Mouse (Mus musculus) liver, adult 2 months (tissue): ENCODE results near the gene Ampd1. TPM values are rescaled to one million over a fixed set of nuclear protein-coding genes. Genes with fewer than 3 reads are reported as not detected.

ENCODE experiments used
- DNase-seq: peaks from one replicate; pipeline ENCODE4 v3.0.0-alpha.2; 2011; ENCODE audit warnings: low read depth, low spot score; ENCODE audit errors: extremely low read depth
- H3K27ac ChIP-seq: fragments of 200-500 bp; replicated peaks from 2 replicates; pipeline ENCODE4 v1.5.1; 2012; ENCODE audit warnings: low read depth, mild to moderate bottlenecking, control low read depth, inconsistent platforms, low read length; ENCODE audit not compliant: insufficient read depth
- H3K27me3 ChIP-seq: fragments of 200-500 bp; 2 replicates; pipeline ENCODE4 v1.6.1; 2012; ENCODE audit warnings: mild to moderate bottlenecking, moderate library complexity, low read length, inconsistent platforms; ENCODE audit not compliant: control insufficient read depth, insufficient read depth
- H3K36me3 ChIP-seq: fragments of 200-500 bp; 2 replicates; pipeline ENCODE4 v1.6.1; 2012; ENCODE audit warnings: low read length, inconsistent platforms; ENCODE audit not compliant: control insufficient read depth, insufficient read depth
- H3K4me1 ChIP-seq: fragments of 200-500 bp; 2 replicates; pipeline ENCODE4 v1.6.1; 2011; ENCODE audit warnings: low read length; ENCODE audit not compliant: control insufficient read depth, insufficient read depth
- H3K4me3 ChIP-seq: fragments of 200-500 bp; 2 replicates; pipeline ENCODE4 v1.5.1; 2011; ENCODE audit warnings: low read depth, mild to moderate bottlenecking, control low read depth, low read length, moderate library complexity; ENCODE audit not compliant: insufficient read depth
- H3K79me2 ChIP-seq: fragments of 200-500 bp; 2 replicates; pipeline ENCODE4 v1.6.1; 2012; ENCODE audit warnings: inconsistent platforms, mild to moderate bottlenecking, low read length, moderate library complexity; ENCODE audit not compliant: control insufficient read depth, insufficient read depth
- H3K9ac ChIP-seq: fragments of 200-500 bp; 2 replicates; pipeline ENCODE4 v1.6.1; 2012; ENCODE audit warnings: low read depth, mild to moderate bottlenecking, control low read depth, inconsistent platforms, low read length
- CTCF ChIP-seq: fragments of 200-500 bp; IDR thresholded peaks from 2 replicates; pipeline ENCODE4 v1.5.1; 2011; ENCODE audit warnings: low read depth, low read length, control low read depth
- POLR2A ChIP-seq: fragments of 200-500 bp; IDR thresholded peaks from 2 replicates; pipeline ENCODE4 v1.6.1; 2011; ENCODE audit warnings: low read length, control low read depth; ENCODE audit not compliant: insufficient read depth; ENCODE audit errors: extremely low read depth
- WGBS: fragments of 180-500 bp; shearing (Covaris S2); methylation state at CpG from one replicate; pipeline ENCODE4 v1.1.7; 2018; 5-methylcytosine and 5-hydroxymethylcytosine counted together
- polyA plus RNA-seq: library from polyadenylated mRNA; depleted of rRNA; stranded (reverse); fragments of >200 nt; gene quantifications from 2 replicates; pipeline ENCODE4 v1.2.3, GENCODE M21; 2012
- total RNA-seq: library from RNA; depleted of rRNA; stranded (reverse); fragments of >200 nt; gene quantifications from 2 replicates; pipeline ENCODE4 v1.2.3, GENCODE M21; 2014

Gene Ampd1
- total and polyA plus RNA-seq, 2 experiments = 0.46 TPM; not detected in 1

DNA sequence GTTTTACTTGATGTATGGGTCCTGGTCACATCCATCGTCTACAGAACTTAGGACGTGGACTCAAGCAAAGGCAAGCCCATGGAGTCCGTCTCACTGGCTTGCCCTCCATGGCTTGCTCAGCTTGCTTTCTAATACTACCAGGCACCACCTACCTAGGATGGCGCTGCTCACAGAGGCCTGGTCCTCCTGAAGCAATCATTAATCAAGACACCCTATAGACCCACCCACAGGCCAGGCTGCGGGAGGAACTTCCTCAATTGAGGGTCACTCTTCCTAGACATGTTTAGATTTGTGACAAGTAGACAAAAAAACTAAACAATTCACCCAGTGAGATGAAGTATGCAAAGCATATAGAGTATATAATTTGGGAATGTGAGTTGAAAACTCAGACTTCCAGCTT, 38.4 kb downstream of the Ampd1 start:
- no peaks in the 10 kb centered on the region for H3K79me2 ChIP-seq
- 80% methylated on average over 5 of the region's 5 CpGs for WGBS
- H3K36me3 ChIP-seq = no peaks in the 10 kb centered on the region
- TF ChIP-seq CTCF (no peak), POLR2A (no peak)
- no peaks in the 10 kb centered on the region for H3K4me1 ChIP-seq
- no peak for DNase-seq
- no peak overlapping the region for H3K9ac ChIP-seq
- H3K4me3 ChIP-seq = no peak overlapping the region
- no peak overlapping the region for H3K27ac ChIP-seq
- H3K27me3 ChIP-seq = no peaks in the 10 kb centered on the region

DNA sequence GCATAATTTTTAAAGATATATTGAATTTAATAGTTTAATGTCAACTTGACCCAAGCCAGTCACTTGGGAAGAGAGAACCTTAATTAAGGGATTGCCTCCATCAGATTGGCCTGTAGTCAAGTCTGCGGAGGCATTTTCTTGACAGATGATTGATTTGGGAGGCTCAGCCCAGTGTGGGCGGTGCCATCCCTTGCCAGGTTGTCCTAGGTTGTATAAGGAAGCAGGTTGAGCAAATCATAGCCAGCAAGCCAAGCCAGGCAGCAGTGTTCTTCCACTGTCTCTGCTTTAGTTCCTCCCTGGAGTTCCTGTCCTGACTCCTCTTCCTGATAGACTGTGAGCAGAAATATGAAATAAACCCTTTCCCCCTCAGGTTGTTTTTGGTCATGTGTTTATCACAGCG, 49.8 kb downstream of the Ampd1 start:
- Histone ChIP-seq H3K4me1 (no peaks in the 10 kb centered on the region), H3K9ac (no peak overlapping the region), H3K79me2 (no peaks in the 10 kb centered on the region), H3K4me3 (no peak overlapping the region), H3K27me3 (no peaks in the 10 kb centered on the region), H3K27ac (no peak overlapping the region), H3K36me3 (no peaks in the 10 kb centered on the region)
- 69% methylated on average over 3 of the region's 3 CpGs for WGBS
- DNase-seq = no peak
- TF ChIP-seq CTCF (no peak), POLR2A (no peak)

DNA sequence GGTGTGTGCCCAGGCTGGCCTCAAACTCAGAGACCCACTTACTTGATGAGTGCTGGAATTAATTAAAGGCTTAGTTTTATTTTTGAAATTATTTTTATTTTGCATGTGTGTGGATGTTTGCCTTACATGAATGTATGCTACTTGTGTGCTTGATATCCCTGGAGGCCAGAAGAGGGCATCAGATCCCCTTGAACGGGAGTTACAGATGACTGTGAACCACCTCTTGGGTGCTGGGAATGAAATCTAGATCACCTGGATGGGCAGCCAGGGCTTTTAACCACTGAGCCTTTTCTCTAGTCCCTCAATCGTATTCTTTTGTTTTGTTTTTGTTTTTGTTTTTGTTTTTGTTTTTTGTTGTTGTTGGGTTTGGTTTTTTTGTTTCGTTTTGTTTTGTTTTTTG, 52.3 kb downstream of the Ampd1 start:
- Histone ChIP-seq H3K9ac (no peak overlapping the region), H3K36me3 (no peaks in the 10 kb centered on the region), H3K27me3 (no peaks in the 10 kb centered on the region), H3K27ac (no peak overlapping the region), H3K4me3 (no peak overlapping the region), H3K79me2 (no peaks in the 10 kb centered on the region), H3K4me1 (no peaks in the 10 kb centered on the region; the same call in 1 of the 2 replicates)
- 97% methylated on average over 3 of the region's 3 CpGs for WGBS
- no peak for TF ChIP-seq CTCF
- no peak for TF ChIP-seq POLR2A
- DNase-seq = no peak

DNA sequence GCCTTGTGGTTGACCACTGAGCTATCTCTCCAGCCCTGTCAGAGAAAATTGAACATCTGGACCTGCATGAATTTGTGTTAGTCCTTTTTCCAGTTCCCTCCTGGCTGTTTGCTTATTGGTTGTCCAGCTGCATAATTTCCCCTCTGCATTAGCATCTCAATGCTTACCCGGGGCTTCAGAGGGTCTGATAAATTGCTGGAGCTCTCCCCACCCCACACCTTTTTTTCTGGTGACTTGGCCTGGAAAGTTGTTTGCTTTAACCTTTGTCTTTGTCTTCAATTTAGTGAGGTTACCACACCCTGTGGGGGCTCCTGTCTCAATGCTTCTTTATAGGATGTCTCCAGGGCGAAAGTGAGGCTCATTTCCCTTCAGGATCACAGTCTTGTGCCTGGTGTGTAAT, 53.4 kb downstream of the Ampd1 start:
- Histone ChIP-seq H3K27me3 (no peaks in the 10 kb centered on the region), H3K79me2 (no peaks in the 10 kb centered on the region), H3K9ac (no peak overlapping the region), H3K36me3 (no peaks in the 10 kb centered on the region), H3K4me3 (no peak overlapping the region), H3K27ac (no peak overlapping the region), H3K4me1 (no peaks in the 10 kb centered on the region; the same call in 1 of the 2 replicates)
- 69% methylated on average over 2 of the region's 2 CpGs for WGBS
- TF ChIP-seq CTCF (no peak), POLR2A (no peak)
- no peak for DNase-seq

DNA sequence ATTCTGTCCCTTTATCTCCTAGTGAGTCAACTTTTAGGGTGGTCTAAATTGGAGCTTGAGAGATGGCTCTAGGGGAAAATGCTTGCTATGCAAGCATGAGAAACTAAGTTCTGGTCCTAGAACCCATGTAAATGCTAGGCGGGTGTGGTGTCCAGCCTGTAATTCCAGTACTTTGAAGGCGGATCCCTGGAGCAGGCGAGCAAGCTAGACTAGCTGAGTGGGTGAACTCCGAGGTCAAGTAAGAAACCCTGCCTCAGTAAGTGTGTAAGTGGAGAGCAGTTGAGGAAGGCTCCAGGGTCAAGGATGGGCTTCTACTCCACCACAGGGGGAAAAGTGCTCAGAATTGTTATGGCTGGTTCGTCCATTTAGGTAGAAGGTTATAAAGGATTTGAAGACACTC, 53.9 kb downstream of the Ampd1 start:
- TF ChIP-seq CTCF (no peak), POLR2A (no peak)
- Histone ChIP-seq H3K4me1 (no peaks in the 10 kb centered on the region; the same call in 1 of the 2 replicates), H3K36me3 (no peaks in the 10 kb centered on the region), H3K27ac (no peak overlapping the region), H3K79me2 (no peaks in the 10 kb centered on the region), H3K4me3 (no peak overlapping the region), H3K9ac (no peak overlapping the region), H3K27me3 (no peaks in the 10 kb centered on the region)
- DNase-seq = no peak
- WGBS = 87% methylated on average over 5 of the region's 5 CpGs

DNA sequence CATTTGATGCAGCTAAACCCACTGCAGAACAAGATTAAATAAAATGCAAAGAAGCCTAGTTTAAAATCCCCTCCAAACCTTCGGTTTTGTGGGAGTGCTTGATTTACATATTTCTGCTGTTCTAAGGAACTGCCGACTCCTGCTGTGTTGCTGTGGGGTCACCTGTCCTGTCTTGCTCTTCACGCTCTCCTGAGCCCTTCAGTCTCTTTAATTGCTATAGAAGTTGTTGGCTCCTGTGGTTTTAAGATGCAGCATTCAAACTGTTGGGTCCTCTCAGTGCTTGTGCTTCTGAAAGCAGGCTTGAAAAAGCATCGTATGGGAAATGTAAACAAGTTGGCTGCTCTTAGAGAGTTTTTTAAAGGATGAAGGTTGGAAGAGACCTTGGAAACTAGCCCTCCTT, 54.4 kb downstream of the Ampd1 start:
- WGBS = 76% methylated on average over 4 of the region's 4 CpGs
- H3K9ac ChIP-seq = no peak overlapping the region

More for the DNA sequence above, 54.4 kb downstream of the Ampd1 start:
- no peak for DNase-seq
- no peak for TF ChIP-seq CTCF
- TF ChIP-seq POLR2A = no peak
- H3K4me3 ChIP-seq = no peak overlapping the region
- no peaks in the 10 kb centered on the region; the same call in 1 of the 2 replicates for H3K4me1 ChIP-seq
- no peaks in the 10 kb centered on the region for H3K79me2 ChIP-seq
- no peak overlapping the region for H3K27ac ChIP-seq
- H3K27me3 ChIP-seq = no peaks in the 10 kb centered on the region
- no peaks in the 10 kb centered on the region for H3K36me3 ChIP-seq
